Mouse (Mus musculus) splenic B cell, adult 2 months (primary cell): ENCODE results near the gene Spink8.
A peak's percentile ranks its signal among the peaks of the same experiment; 100 is the strongest.

Source experiments
- DNase-seq: peaks from one replicate; pipeline ENCODE4 v3.0.0-alpha.2; 2011; ENCODE audit warnings: low read depth, low spot score
- H3K27me3 ChIP-seq: 2 replicates; pipeline ENCODE4 v1.6.1; 2012; ENCODE audit warnings: mild to moderate bottlenecking, low read length, moderate library complexity, mixed read lengths; ENCODE audit not compliant: control insufficient read depth, poor library complexity, insufficient read depth, severe bottlenecking
- H3K36me3 ChIP-seq: 2 replicates; pipeline ENCODE4 v1.6.1; 2012; ENCODE audit warnings: mild to moderate bottlenecking, low read length, moderate library complexity, mixed read lengths; ENCODE audit not compliant: control insufficient read depth, poor library complexity, insufficient read depth, severe bottlenecking

Spink8 gene

DNA sequence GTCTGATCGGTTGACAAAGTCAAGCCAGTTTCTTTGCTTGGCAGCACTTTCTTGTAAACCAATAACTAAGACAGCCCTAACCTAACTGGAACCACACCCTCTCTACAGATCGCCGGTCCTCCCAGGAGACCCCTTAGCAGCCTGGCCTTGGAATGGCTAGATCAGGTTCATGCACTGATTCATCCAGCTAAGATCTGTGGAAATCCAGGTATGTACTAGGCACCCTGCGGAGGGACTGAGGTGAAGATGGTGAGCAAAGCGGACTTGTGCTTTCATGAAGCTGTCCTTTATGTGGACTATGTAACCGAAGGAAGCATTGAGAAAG is 21.0 kb downstream of the Spink8 start:
- Histone ChIP-seq H3K36me3 (no peaks in the 10 kb centered on the region), H3K27me3 (no peaks in the 10 kb centered on the region)
- DNase-seq = no peak

DNA sequence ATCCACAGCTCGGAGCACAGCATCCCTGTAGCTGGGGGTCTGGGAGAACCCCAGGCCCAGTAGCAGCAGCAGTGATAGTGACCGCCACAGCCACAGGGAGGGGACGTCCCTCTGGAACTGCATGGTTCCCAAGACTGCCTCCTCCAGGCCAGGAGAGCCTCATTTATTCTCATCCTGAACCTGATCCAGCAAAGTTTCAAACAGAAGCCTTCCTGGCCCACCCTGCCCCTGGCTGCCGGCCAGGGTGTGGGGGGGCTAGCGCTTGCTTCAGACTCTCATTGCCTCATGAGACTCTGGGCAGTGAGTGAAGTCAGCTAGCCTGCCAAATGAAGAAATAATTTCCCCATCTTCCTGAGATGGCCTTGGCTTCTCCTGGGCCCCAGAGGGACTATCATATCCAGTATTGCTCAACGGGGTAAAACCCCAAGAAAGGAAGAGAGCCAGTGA is 37.3 kb downstream of the Spink8 start, which contains the start of gene Camp:
Gene Camp (minus strand): TSS at position 306 of the 447 bp plus-strand sequence.
- Histone ChIP-seq H3K27me3 (no peaks in the 10 kb centered on the region), H3K36me3 (0 out of 2 replicates have a peak, but pooled peaks cover 2% of the 10 kb centered on the region)
- DNase-seq = no peak

- no peaks in the 10 kb centered on the region for H3K27me3 ChIP-seq
- 0 out of 2 replicates have a peak, but pooled peaks cover 2% of the 10 kb centered on the region for H3K36me3 ChIP-seq
- DNase-seq = no peak
Observed at GRCm38 (mm10) chr9:109850099-109850498, 38.0 kb downstream of the Spink8 start.

DNA sequence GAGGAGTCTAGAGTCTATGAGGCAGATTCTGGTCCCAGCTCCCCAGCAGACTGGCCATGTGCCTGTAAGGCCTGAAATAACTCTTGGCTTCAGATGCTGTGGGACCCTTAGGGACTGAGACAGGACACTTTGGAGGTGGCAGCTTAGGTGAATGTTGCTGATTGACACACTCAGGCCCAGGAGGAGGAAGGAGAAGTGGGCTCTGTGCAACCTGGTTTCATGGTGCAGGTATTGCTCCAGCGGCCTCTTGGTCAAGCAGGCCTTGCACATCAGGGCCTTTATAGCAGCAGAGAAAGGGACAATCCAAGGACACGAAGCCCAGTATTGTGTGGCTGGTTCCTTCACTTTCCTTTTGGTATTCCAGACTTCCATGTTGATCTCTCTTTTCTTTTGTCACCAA is 42.3 kb downstream of the Spink8 start:
- Histone ChIP-seq H3K27me3 (no peaks in the 10 kb centered on the region), H3K36me3 (no peaks in the 10 kb centered on the region)
- DNase-seq = no peak

GRCm38 (mm10) chr9:109855947-109856346 is 43.9 kb downstream of the Spink8 start:
- H3K27me3 ChIP-seq = no peaks in the 10 kb centered on the region
- no peak for DNase-seq
- no peaks in the 10 kb centered on the region for H3K36me3 ChIP-seq

- peak; percentile 83 for DNase-seq
- Histone ChIP-seq H3K36me3 (no peaks in the 10 kb centered on the region), H3K27me3 (no peaks in the 10 kb centered on the region)
Observed at GRCm38 (mm10) chr9:109862397-109863044, 50.4 kb downstream of the Spink8 start.

GRCm38 (mm10) chr9:109863085-109863484 is 51.0 kb downstream of the Spink8 start:
- no peak for DNase-seq
- Histone ChIP-seq H3K27me3 (no peaks in the 10 kb centered on the region), H3K36me3 (no peaks in the 10 kb centered on the region)

DNA sequence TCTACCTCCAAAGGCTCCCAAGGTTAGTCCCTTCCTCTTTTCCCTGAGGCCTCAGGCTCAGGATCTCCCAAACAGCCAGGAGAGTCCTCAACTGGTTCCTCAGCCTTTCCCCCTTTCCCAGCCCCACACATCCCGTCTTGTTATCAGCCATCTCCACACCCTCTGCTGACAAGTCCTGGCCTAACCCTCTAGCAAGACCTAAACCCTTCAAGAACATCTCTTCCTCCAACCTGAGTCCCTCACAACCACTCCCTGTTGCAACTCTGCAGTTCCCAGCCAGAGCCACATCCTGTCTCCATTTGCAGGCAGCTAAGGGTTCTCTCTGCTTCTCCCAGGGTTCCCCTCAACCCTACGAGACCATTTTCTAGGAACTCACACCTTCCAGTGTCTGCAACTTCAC is 54.1 kb downstream of the Spink8 start:
- no peaks in the 10 kb centered on the region for H3K27me3 ChIP-seq
- no peaks in the 10 kb centered on the region for H3K36me3 ChIP-seq
- DNase-seq = no peak

GRCm38 (mm10) chr9:109870983-109871572 is 59.0 kb downstream of the Spink8 start:
- no peaks in the 10 kb centered on the region for H3K36me3 ChIP-seq
- H3K27me3 ChIP-seq = no peaks in the 10 kb centered on the region
- no peak for DNase-seq

DNA sequence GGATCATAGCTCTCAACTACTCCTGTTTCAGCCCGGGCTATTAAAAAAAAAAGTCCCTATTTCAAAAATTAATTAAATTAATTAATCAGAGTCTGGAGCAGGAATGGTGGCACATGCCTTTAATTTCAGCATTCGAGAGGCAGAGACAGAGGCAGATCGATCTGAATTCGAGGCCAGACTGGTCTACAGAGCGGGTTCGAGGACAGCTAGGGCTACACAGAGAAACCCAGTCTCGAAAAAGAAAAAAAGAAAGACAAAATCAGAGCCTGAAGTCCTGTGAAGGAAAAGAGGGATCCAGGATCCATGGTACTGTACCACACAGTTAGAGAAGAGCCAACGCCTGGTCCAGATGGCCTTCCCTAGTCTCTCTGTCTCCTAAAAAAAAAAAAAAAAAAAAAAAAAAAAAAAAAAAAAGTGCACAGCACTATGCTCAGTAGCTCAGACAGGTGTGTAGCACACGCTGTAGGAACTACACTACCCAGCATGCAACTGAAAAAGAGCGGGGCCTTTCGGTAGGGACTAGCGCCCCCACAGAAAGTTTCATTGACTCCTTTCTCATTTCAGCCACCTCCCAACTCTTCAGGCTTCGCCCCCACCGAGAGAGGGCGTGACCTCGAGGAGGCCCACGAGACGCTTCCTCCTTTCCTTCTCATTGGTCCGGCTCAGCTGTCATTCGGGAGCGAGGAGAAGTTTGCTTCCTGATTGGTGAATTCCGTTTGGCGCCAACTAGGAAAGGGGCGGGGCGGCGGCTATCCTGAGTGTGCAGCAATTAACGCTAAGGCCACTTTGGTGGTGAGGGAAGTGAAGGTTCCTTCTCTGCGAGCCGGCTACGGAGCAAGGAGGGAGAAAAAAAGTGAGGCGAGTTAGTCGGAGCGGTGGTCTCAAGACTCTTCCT is 63.0 kb downstream of the Spink8 start, which contains the start of gene Cdc25a:
Gene Cdc25a (plus strand): TSS at position 783 of the 895 bp plus-strand sequence.
- peak; percentile 99 for DNase-seq
- no peaks in the 10 kb centered on the region for H3K27me3 ChIP-seq
- H3K36me3 ChIP-seq = peaks cover 6% of the 10 kb centered on the region

DNA sequence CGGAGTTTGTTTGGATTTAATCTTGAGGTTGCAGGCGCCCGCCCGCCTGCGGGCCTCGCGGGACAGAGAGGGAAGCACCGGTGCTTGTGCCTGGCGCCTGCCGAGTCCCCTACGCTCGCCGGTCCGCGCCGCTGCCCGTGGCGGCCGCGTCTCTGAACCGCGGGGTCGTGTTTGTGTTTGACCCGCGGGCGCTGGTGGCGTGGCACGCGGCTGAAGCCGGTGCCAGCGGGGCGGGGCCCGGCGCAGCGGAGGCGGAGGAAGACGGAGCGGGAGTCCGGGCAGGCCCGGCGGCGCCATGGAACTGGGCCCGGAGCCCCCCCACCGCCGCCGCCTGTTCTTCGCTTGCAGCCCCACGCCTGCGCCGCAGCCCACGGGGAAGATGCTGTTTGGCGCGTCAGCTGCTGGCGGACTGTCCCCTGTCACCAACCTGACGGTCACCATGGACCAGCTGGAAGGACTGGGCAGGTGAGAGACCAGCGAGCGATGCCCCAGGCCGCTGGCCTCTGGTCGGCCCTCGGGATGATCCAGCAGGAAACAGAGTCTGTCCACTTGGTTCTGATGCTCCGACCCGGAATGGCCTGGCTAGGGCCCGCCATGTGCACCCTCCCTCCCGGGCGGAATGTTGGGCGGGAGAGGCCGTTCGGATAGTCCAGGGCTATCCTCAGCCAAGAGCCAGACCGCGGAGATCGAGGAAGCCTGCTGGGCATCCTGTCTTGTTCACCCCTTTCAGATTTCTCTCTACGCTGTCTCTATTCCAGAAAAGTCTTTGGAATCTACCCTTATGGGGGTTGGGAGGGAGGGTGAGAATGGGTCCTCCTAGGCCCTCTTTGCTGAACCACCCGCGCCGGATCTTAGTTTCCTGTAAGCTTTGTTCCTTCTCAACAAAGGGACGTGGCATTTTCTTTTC is 63.9 kb downstream of the Spink8 start:
- no peaks in the 10 kb centered on the region for H3K27me3 ChIP-seq
- peaks cover 8% of the 10 kb centered on the region for H3K36me3 ChIP-seq
- DNase-seq = no peak
